Mouse (Mus musculus): ENCODE measurements around the gene Kmo. TPM values are rescaled to one million over a fixed set of nuclear protein-coding genes. Genes with fewer than 3 reads are reported as not detected.

Gene Kmo
- polyA plus RNA-seq, 1 experiment from 2014 or later, result 0.51 TPM

DNA sequence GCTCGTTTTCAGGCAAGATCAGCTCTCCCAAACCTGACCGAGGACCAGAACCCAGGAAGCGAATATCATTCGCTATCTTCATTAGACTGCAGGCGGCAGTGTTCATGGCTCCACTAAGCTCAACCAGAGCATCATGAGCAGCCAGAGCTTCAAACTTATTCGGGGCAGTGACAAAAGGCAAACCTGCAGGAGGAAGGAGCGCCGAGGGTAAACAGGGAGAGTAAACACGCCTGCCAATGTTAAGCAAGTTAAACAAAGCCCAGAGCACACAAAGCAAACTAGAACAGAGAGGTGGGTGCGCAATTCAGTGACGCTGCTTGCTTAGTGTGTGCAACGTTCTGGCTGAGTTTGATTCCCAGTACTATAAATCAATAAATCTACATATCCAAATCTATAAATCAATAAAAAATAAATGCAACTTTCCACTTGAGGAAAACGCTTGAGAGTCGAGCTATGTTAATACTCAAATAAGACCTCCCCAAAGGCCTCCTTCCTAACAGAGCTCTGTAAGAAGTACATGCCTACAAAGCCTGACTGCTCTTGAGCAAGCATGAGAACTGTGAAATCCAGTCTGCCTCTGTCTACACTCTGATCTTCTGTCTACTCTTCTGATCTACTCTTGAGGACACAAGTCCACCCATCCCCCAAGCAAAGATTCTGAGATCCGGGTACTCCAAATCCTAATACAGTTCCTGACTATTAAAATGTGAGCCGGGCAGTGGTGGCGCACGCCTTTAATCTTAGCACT, 12.2 kb upstream of the Kmo start:
- no peak overlapping the region for H3K9ac ChIP-seq
- peaks cover 61% of the 10 kb centered on the region for H3K36me3 ChIP-seq
- no peaks in the 10 kb centered on the region for H3K27me3 ChIP-seq
- WGBS, result 92% methylated on average over 18 of the region's 18 CpGs
- H3K4me3 ChIP-seq, result no peak overlapping the region
- H3K4me2 ChIP-seq (replicated peaks), result no peak overlapping the region
- no peaks in the 10 kb centered on the region for H3K9me3 ChIP-seq
- no peak overlapping the region for H3K27ac ChIP-seq
- no peak for ATAC-seq (ENCODE audit: insufficient number of reproducible peaks, insufficient read depth, low FRiP score, low TSS enrichment)
- no peaks in the 10 kb centered on the region for H3K4me1 ChIP-seq

DNA sequence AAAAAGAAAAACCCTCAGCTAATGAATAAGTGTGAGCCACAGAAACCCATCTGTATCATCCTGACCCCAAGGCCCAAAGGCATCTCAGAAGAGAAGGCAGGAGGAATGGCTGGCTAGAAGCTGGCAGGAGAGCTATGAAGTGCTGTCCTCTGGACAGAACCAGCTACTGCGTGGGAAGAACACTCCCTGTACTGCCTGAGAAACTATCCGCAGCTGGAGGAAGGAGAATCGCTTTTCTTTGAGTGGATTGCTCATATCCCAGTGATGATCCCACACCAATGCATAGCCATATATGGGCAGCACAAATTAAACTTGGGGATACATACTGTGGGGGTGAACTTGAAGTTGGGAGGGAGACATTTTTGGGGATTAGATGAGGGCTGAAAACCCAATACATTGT, 11.5 kb upstream of the Kmo start:
- no peak overlapping the region for H3K9ac ChIP-seq
- H3K9me3 ChIP-seq, result no peaks in the 10 kb centered on the region
- H3K27ac ChIP-seq, result no peak overlapping the region
- no peak overlapping the region for H3K4me2 ChIP-seq (replicated peaks)
- no peak overlapping the region for H3K4me3 ChIP-seq
- 95% methylated on average over 3 of the region's 3 CpGs for WGBS
- no peaks in the 10 kb centered on the region for H3K4me1 ChIP-seq
- H3K27me3 ChIP-seq, result no peaks in the 10 kb centered on the region
- ATAC-seq (ENCODE audit: insufficient number of reproducible peaks, insufficient read depth, low FRiP score, low TSS enrichment), result no peak
- peaks cover 64% of the 10 kb centered on the region for H3K36me3 ChIP-seq

DNA sequence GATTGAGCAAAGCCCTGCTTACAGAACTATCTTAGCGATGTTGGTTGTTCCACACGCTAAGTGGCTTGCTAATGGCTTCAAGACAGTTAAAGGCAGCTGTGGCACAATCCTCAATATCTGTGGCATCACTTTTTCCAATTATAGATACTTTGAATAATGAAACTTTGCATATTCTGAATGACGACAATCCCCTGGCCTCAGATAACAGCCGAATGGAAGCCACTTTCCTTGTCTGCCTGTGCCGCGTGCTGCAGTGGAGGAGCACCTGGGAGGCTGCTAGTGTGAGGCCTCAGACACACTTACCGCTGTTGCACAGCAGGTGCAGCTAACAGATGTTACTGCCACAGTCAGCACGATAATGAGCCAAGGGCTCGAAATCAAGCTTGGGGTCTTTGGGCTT, 5.2 kb upstream of the Kmo start:
- WGBS, result 94% methylated on average over 9 of the region's 9 CpGs

DNA sequence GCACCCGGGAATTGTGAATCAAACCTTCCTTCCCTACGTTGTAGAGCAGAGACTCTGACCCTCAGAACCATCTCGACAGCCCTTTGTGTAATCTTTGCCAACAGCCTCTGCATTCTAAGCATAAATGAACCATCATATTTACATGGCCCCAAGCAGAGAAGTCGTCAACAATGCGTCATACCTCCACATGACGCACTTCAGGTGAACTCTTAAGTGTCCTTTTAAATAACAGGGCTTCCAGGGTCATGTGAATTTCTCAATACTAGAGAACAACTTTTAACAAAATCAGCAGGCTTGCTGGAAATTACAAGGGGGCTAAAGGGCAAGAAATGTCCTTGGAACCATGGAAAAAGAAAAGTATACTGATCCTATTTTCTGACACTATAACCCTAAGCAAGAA, 3.5 kb downstream of the Kmo start:
- Histone ChIP-seq H3K4me3 (no peak overlapping the region), H3K27me3 (no peaks in the 10 kb centered on the region), H3K36me3 (peaks cover under 1% of the 10 kb centered on the region; the same call in 1 of the 2 replicates), H3K4me2 (replicated peaks) (no peak overlapping the region), H3K9ac (no peak overlapping the region), H3K27ac (no peak overlapping the region), H3K9me3 (no peaks in the 10 kb centered on the region), H3K4me1 (peaks cover 7% of the 10 kb centered on the region)
- WGBS, result 86% methylated on average over 6 of the region's 6 CpGs
- ATAC-seq (ENCODE audit: insufficient number of reproducible peaks, insufficient read depth, low FRiP score, low TSS enrichment), result no peak

More for the DNA sequence above, 5.2 kb upstream of the Kmo start:
- H3K9ac ChIP-seq, result no peak overlapping the region
- H3K9me3 ChIP-seq, result no peaks in the 10 kb centered on the region
- H3K4me1 ChIP-seq, result no peaks in the 10 kb centered on the region
- H3K27ac ChIP-seq, result no peak overlapping the region
- no peak overlapping the region for H3K4me3 ChIP-seq
- H3K4me2 ChIP-seq (replicated peaks), result no peak overlapping the region
- no peak for ATAC-seq (ENCODE audit: insufficient number of reproducible peaks, insufficient read depth, low FRiP score, low TSS enrichment)
- H3K27me3 ChIP-seq, result no peaks in the 10 kb centered on the region
- H3K36me3 ChIP-seq, result peaks cover 49% of the 10 kb centered on the region

DNA sequence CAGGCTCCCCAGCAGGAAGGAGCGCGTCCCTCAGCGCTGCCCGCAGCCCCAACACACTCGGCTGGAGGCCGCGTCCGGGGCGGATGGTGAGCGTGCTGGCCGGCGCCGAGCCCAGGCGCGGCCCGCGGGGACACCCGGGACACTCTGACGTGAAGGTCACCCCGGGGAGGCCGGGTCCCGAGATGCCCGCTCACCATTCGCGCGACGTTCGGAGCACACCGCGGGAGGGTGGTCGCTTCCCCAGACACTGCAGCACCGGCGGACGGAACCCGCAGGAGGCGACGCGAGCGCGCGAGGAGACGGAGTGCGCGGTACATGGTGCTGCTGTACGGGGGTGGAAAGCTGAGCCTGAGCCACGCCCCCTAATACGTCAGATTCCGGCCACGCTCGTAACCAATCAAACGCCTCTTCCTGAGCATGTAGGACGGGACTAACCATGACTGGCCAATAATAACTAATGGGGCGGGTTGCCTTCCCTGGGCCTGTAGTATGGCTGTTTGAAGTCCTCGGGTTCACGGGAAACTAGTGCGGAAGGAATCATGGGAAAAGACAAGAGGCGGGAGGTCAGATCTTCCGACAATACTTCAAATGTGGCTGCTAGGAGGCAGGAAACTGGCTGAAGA, 5.2 kb downstream of the Kmo start, which contains the start of gene Fh1:
TSS of gene Fh1 (minus strand) at position 379 of the 623 bp plus-strand sequence.
- Histone ChIP-seq H3K9me3 (no peaks in the 10 kb centered on the region), H3K27me3 (no peaks in the 10 kb centered on the region), H3K27ac (peak within 1 kb of the TSS; percentile 89), H3K36me3 (no peaks in the 10 kb centered on the region), H3K9ac (peak within 1 kb of the TSS; percentile 96), H3K4me1 (peaks cover 7% of the 10 kb centered on the region), H3K4me2 (replicated peaks) (peak within 1 kb of the TSS; percentile 80), H3K4me3 (peak within 1 kb of the TSS; percentile 93)
- 1% methylated on average over 58 of the region's 58 CpGs for WGBS
- peak; percentile 100 for ATAC-seq (ENCODE audit: insufficient number of reproducible peaks, insufficient read depth, low FRiP score, low TSS enrichment)

DNA sequence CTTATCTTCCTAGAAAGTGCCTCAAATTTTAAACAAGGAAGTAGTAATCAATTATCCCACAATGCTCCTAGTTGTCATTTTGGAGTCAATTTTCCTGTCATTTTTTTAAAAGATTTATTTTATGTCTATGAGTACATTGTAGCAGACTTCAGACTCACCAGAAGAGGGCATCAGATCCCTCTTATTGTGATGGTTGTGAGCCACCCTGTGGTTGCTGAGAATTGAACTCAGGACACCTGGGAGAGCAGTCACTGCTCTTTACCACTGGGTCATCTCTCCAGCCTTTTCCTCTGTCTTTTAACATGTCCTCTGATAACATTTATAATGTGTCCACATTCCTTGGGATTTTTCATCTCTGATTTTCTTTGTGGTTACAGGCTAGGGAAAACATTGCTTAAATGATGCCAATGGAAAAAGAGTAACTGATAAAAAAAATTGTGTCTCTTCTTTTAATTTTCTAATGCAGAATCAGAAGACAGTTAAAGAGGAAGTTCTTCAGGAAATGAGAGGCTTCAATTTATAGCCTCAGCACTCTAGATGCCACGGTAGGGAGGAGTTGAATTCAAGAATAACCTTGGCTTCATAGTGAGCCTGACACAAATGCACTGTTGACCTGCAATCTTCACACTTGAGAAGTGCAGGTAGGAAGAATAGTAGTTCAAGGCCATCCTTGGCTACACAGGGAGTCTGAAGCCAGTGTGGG, 6.0 kb downstream of the Kmo start:
- peak overlapping the region; percentile 69; the same call in 1 of the 2 replicates for H3K27ac ChIP-seq
- H3K9me3 ChIP-seq, result no peaks in the 10 kb centered on the region
- ATAC-seq (ENCODE audit: insufficient number of reproducible peaks, insufficient read depth, low FRiP score, low TSS enrichment), result no peak
- no peak overlapping the region for H3K9ac ChIP-seq
- no peaks in the 10 kb centered on the region for H3K36me3 ChIP-seq
- peak overlapping the region; percentile 54 for H3K4me2 ChIP-seq (replicated peaks)
- peak overlapping the region; percentile 93 for H3K4me3 ChIP-seq
- peaks cover 7% of the 10 kb centered on the region for H3K4me1 ChIP-seq
- WGBS, result 93% methylated on average over 1 of the region's 1 CpGs
- no peaks in the 10 kb centered on the region for H3K27me3 ChIP-seq

DNA sequence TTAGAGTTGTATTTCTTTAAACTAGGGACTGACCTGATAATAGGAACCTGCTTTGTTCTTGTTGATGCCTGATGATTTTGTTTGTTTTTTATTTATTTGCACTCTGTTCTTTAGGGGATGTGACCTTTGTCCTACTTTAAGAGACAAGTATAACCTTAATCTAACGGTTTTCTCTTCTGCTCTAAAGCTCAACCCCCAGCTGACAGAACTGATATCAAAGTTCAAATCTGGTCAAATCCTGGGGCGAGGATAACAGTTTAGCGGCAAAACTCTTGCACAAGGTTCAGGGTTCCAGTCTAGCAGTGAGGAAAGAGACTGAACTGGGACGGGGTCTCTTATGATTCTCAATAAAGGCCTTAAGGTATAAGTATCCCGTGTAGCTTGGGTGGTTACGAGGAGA, 9.1 kb downstream of the Kmo start:
- no peak for ATAC-seq (ENCODE audit: insufficient number of reproducible peaks, insufficient read depth, low FRiP score, low TSS enrichment)
- no peak overlapping the region for H3K9ac ChIP-seq
- no peaks in the 10 kb centered on the region for H3K36me3 ChIP-seq
- no peaks in the 10 kb centered on the region for H3K9me3 ChIP-seq
- H3K4me2 ChIP-seq (replicated peaks), result no peak overlapping the region
- no peaks in the 10 kb centered on the region for H3K27me3 ChIP-seq
- no peak overlapping the region for H3K4me3 ChIP-seq
- WGBS, result 84% methylated on average over 6 of the region's 6 CpGs
- no peak overlapping the region for H3K27ac ChIP-seq
- H3K4me1 ChIP-seq, result peaks cover 4% of the 10 kb centered on the region

DNA sequence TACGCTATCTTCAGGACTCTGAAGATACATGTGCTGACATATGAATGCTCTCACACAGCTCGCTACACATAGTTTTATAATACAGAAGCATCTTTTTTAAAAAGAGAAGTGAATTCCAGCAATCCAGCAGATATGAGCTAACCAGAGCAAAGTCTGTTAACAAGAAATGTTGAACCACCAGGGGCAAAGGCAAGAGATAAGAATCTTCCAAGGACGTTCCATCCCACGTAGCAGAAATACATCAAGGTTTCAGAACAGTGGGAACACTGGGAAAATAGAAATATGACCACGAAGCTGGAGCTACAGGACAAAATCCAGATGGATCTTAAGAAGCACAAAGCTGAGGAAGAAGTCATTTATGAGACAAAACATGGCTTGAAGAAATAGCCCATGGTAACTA, 10.2 kb downstream of the Kmo start:
- Histone ChIP-seq H3K36me3 (no peaks in the 10 kb centered on the region), H3K4me1 (no peaks in the 10 kb centered on the region), H3K9ac (no peak overlapping the region), H3K4me3 (no peak overlapping the region), H3K4me2 (replicated peaks) (no peak overlapping the region), H3K9me3 (no peaks in the 10 kb centered on the region), H3K27ac (no peak overlapping the region), H3K27me3 (no peaks in the 10 kb centered on the region)
- WGBS, result 77% methylated on average over 5 of the region's 5 CpGs
- no peak for ATAC-seq (ENCODE audit: insufficient number of reproducible peaks, insufficient read depth, low FRiP score, low TSS enrichment)

DNA sequence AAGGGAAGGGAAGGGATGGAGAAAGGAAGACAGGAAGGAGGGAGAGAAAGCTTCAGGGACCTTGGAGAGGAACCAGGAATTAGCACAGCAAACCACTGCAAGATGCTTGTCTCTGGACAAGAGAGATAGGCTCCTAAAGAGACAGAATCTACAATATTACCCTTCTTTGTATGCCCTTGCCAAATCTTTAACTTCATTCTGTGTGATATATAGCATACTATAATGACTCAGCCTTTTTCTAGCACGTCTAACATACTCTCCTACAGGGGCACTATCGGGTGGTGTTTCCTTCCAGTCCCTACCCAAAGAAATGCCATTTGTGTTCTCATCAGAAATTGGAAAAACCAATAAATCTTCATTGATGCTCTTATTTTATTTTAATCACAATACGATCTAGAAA, 10.9 kb downstream of the Kmo start:
- 89% methylated on average over 3 of the region's 3 CpGs for WGBS
- no peak overlapping the region for H3K4me2 ChIP-seq (replicated peaks)

DNA sequence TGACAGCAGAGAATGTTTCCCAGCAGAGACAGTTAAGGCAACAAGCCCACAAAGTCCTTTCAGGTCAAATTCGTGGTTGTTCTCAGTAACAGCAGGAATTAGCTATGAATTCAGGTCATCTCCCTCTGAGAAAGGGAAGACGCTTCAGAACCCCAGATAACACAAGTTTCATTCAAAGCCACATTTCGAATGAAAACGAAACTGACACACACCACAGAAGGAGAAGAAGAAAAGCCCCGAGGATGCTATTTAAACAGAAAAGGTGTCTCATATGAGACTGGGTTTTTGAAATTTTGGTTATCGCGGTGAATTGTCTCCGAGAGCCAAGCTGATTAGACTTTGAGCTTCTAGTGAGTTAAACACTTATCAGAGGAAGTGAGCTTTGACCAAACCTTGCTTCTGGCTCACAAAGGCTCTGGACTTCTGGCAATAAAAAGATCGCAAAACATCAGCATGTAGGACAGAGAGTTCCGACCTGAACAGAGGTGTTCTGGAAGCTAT, 11.6 kb downstream of the Kmo start:
- ATAC-seq (ENCODE audit: insufficient number of reproducible peaks, insufficient read depth, low FRiP score, low TSS enrichment), result no peak
- H3K4me2 ChIP-seq (replicated peaks), result no peak overlapping the region

More for the DNA sequence above, 10.9 kb downstream of the Kmo start:
- Histone ChIP-seq H3K4me3 (no peak overlapping the region), H3K36me3 (no peaks in the 10 kb centered on the region), H3K9ac (no peak overlapping the region), H3K27ac (no peak overlapping the region), H3K4me1 (no peaks in the 10 kb centered on the region), H3K27me3 (no peaks in the 10 kb centered on the region), H3K9me3 (no peaks in the 10 kb centered on the region)
- no peak for ATAC-seq (ENCODE audit: insufficient number of reproducible peaks, insufficient read depth, low FRiP score, low TSS enrichment)

DNA sequence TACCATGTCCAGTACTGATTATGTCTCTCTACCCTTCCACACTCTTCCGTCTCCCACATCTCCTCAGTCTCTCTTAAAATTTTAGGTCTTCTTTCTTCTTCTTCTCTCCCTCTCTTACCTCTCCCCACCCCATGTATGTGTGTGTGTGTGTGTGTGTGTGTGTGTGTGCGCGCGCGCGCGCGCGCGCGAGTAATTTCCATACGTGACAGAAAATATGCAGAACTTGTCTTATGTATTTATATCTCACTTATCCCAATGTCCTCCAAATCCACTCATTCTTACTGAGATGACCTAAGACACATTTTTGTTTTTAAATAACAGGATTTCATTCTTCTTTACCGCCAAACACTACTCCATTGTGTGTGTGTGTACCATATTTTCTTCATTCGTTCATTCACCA, 12.3 kb downstream of the Kmo start:
- H3K4me3 ChIP-seq, result no peak overlapping the region
- H3K27me3 ChIP-seq, result no peaks in the 10 kb centered on the region
- no peak overlapping the region for H3K9ac ChIP-seq
- no peaks in the 10 kb centered on the region for H3K9me3 ChIP-seq
- 90% methylated on average over 14 of the region's 14 CpGs for WGBS
- ATAC-seq (ENCODE audit: insufficient number of reproducible peaks, insufficient read depth, low FRiP score, low TSS enrichment), result no peak
- H3K36me3 ChIP-seq, result no peaks in the 10 kb centered on the region
- no peaks in the 10 kb centered on the region for H3K4me1 ChIP-seq
- H3K4me2 ChIP-seq (replicated peaks), result no peak overlapping the region
- H3K27ac ChIP-seq, result no peak overlapping the region

More for the DNA sequence above, 11.6 kb downstream of the Kmo start:
- Histone ChIP-seq H3K4me1 (no peaks in the 10 kb centered on the region), H3K36me3 (no peaks in the 10 kb centered on the region), H3K27ac (no peak overlapping the region), H3K9ac (no peak overlapping the region), H3K27me3 (no peaks in the 10 kb centered on the region), H3K4me3 (no peak overlapping the region), H3K9me3 (no peaks in the 10 kb centered on the region)
- WGBS, result 84% methylated on average over 10 of the region's 10 CpGs
